Mouse (Mus musculus): ENCODE measurements at regions not wholly inside any gene's neighbourhood (a gene's known extent, or its start where the extent isn't known, plus 50 kb on each side); places are given as distances from the start of the nearest gene placed in this dataset.

- Histone ChIP-seq H3K36me3 (no peaks in the 10 kb centered on the region), H3K4me1 (replicated peaks) (peaks cover 5% of the 10 kb centered on the region; the same call in 1 of the 2 replicates), H3K27ac (no peak overlapping the region), H3K27me3 (no peaks in the 10 kb centered on the region), H3K4me2 (no peak overlapping the region), H3K9me3 (replicated peaks) (no peaks in the 10 kb centered on the region), H3K4me3 (no peak overlapping the region), H3K9ac (no peak overlapping the region)
- WGBS: 75% methylated on average over 6 of the region's 6 CpGs
- ATAC-seq (replicated peaks; ENCODE audit: insufficient number of reproducible peaks, insufficient read depth, low FRiP score, low read depth): no peak
These were observed 331.3 kb downstream of the Sorl1 start for GRCm38 (mm10) chr9:41792830-41793213.

- no peak for ATAC-seq (replicated peaks; ENCODE audit: insufficient number of reproducible peaks, insufficient read depth, low FRiP score, low read depth)
- Histone ChIP-seq H3K4me1 (replicated peaks) (peaks cover 5% of the 10 kb centered on the region; the same call in 1 of the 2 replicates), H3K36me3 (no peaks in the 10 kb centered on the region), H3K9ac (no peak overlapping the region), H3K4me2 (no peak overlapping the region), H3K27me3 (no peaks in the 10 kb centered on the region), H3K27ac (no peak overlapping the region), H3K9me3 (replicated peaks) (no peaks in the 10 kb centered on the region), H3K4me3 (no peak overlapping the region)
- 74% methylated on average over 4 of the region's 4 CpGs for WGBS
These were observed 331.8 kb downstream of the Sorl1 start for GRCm38 (mm10) chr9:41792173-41792829.

- Histone ChIP-seq H3K4me3 (no peak overlapping the region), H3K27me3 (no peaks in the 10 kb centered on the region), H3K27ac (no peak overlapping the region), H3K4me1 (replicated peaks) (peaks cover 5% of the 10 kb centered on the region; the same call in 1 of the 2 replicates), H3K9ac (no peak overlapping the region), H3K4me2 (no peak overlapping the region), H3K9me3 (replicated peaks) (no peaks in the 10 kb centered on the region), H3K36me3 (no peaks in the 10 kb centered on the region)
- no peak for ATAC-seq (replicated peaks; ENCODE audit: insufficient number of reproducible peaks, insufficient read depth, low FRiP score, low read depth)
- whole genome bisulfite sequencing: 77% methylated on average over 5 of the region's 5 CpGs
These were observed 332.5 kb downstream of the Sorl1 start for GRCm38 (mm10) chr9:41791501-41792172.

- WGBS: 43% methylated on average over 3 of the region's 3 CpGs
- no peak for ATAC-seq (replicated peaks; ENCODE audit: insufficient number of reproducible peaks, insufficient read depth, low FRiP score, low read depth)
- H3K27ac ChIP-seq: no peak overlapping the region
- H3K4me2 ChIP-seq: no peak overlapping the region
- H3K9me3 ChIP-seq (replicated peaks): 0 out of 2 replicates have a peak, but pooled peaks cover 5% of the 10 kb centered on the region
- peaks cover 4% of the 10 kb centered on the region; the same call in 1 of the 2 replicates for H3K4me1 ChIP-seq (replicated peaks)
- H3K9ac ChIP-seq: no peak overlapping the region
- no peaks in the 10 kb centered on the region for H3K27me3 ChIP-seq
- no peak overlapping the region for H3K4me3 ChIP-seq
- H3K36me3 ChIP-seq: no peaks in the 10 kb centered on the region
These were observed 339.0 kb downstream of the Sorl1 start for GRCm38 (mm10) chr9:41785131-41785530.

GRCm38 (mm10) chr9:41772281-41772902, 351.7 kb downstream of the Sorl1 start:
- WGBS: 88% methylated on average over 8 of the region's 8 CpGs
- Histone ChIP-seq H3K9me3 (replicated peaks) (no peaks in the 10 kb centered on the region), H3K4me3 (no peak overlapping the region), H3K9ac (no peak overlapping the region), H3K36me3 (no peaks in the 10 kb centered on the region), H3K4me2 (no peak overlapping the region), H3K27me3 (no peaks in the 10 kb centered on the region), H3K4me1 (replicated peaks) (no peaks in the 10 kb centered on the region), H3K27ac (no peak overlapping the region)
- no peak for ATAC-seq (replicated peaks; ENCODE audit: insufficient number of reproducible peaks, insufficient read depth, low FRiP score, low read depth)

GRCm38 (mm10) chr9:41771276-41771675, 352.8 kb downstream of the Sorl1 start:
- peaks cover 7% of the 10 kb centered on the region for H3K4me1 ChIP-seq (replicated peaks)
- no peaks in the 10 kb centered on the region for H3K9me3 ChIP-seq (replicated peaks)
- no peak overlapping the region for H3K27ac ChIP-seq
- H3K9ac ChIP-seq: no peak overlapping the region
- 55% methylated on average over 1 of the region's 1 CpGs for WGBS
- no peak overlapping the region for H3K4me3 ChIP-seq
- no peak overlapping the region for H3K4me2 ChIP-seq
- H3K36me3 ChIP-seq: no peaks in the 10 kb centered on the region
- ATAC-seq (replicated peaks; ENCODE audit: insufficient number of reproducible peaks, insufficient read depth, low FRiP score, low read depth): no peak
- no peaks in the 10 kb centered on the region for H3K27me3 ChIP-seq

- Histone ChIP-seq H3K9me3 (replicated peaks) (no peaks in the 10 kb centered on the region), H3K4me2 (no peak overlapping the region), H3K27ac (no peak overlapping the region), H3K4me1 (replicated peaks) (peaks cover 13% of the 10 kb centered on the region), H3K9ac (no peak overlapping the region), H3K4me3 (no peak overlapping the region), H3K36me3 (no peaks in the 10 kb centered on the region), H3K27me3 (no peaks in the 10 kb centered on the region)
- no peak for ATAC-seq (replicated peaks; ENCODE audit: insufficient number of reproducible peaks, insufficient read depth, low FRiP score, low read depth)
- 86% methylated on average over 3 of the region's 3 CpGs for WGBS
These were observed 355.8 kb downstream of the Sorl1 start for GRCm38 (mm10) chr9:41768316-41768715.

GRCm38 (mm10) chr9:41766533-41766920, 357.6 kb downstream of the Sorl1 start:
- Histone ChIP-seq H3K4me1 (replicated peaks) (peaks cover 14% of the 10 kb centered on the region), H3K36me3 (no peaks in the 10 kb centered on the region), H3K9me3 (replicated peaks) (no peaks in the 10 kb centered on the region), H3K4me2 (no peak overlapping the region), H3K9ac (no peak overlapping the region), H3K27me3 (no peaks in the 10 kb centered on the region), H3K27ac (peak overlapping the region; percentile 71), H3K4me3 (no peak overlapping the region)
- WGBS: 7% methylated on average over 4 of the region's 4 CpGs
- ATAC-seq (replicated peaks; ENCODE audit: insufficient number of reproducible peaks, insufficient read depth, low FRiP score, low read depth): peak; percentile 97

- peak overlapping the region; percentile 71 for H3K27ac ChIP-seq
These were observed 358.1 kb downstream of the Sorl1 start for GRCm38 (mm10) chr9:41765816-41766532.

GRCm38 (mm10) chr9:41761050-41761576, 363.0 kb downstream of the Sorl1 start:
- 29% methylated on average over 3 of the region's 3 CpGs for WGBS
- Histone ChIP-seq H3K4me3 (no peak overlapping the region), H3K36me3 (no peaks in the 10 kb centered on the region), H3K27me3 (no peaks in the 10 kb centered on the region), H3K9me3 (replicated peaks) (no peaks in the 10 kb centered on the region), H3K4me2 (no peak overlapping the region), H3K4me1 (replicated peaks) (peaks cover 9% of the 10 kb centered on the region), H3K27ac (no peak overlapping the region), H3K9ac (no peak overlapping the region)
- no peak for ATAC-seq (replicated peaks; ENCODE audit: insufficient number of reproducible peaks, insufficient read depth, low FRiP score, low read depth)

More at GRCm38 (mm10) chr9:41765816-41766532, 358.1 kb downstream of the Sorl1 start:
- 87% methylated on average over 6 of the region's 6 CpGs for WGBS
- Histone ChIP-seq H3K4me2 (no peak overlapping the region), H3K36me3 (no peaks in the 10 kb centered on the region), H3K4me3 (no peak overlapping the region), H3K27me3 (no peaks in the 10 kb centered on the region), H3K4me1 (replicated peaks) (peaks cover 17% of the 10 kb centered on the region), H3K9me3 (replicated peaks) (no peaks in the 10 kb centered on the region), H3K9ac (no peak overlapping the region)
- ATAC-seq (replicated peaks; ENCODE audit: insufficient number of reproducible peaks, insufficient read depth, low FRiP score, low read depth): 0 out of 2 replicates have a peak, but pooled peaks have one; percentile 23

- Histone ChIP-seq H3K36me3 (no peaks in the 10 kb centered on the region), H3K27ac (no peak overlapping the region), H3K4me3 (no peak overlapping the region), H3K9me3 (replicated peaks) (no peaks in the 10 kb centered on the region), H3K27me3 (no peaks in the 10 kb centered on the region), H3K4me1 (replicated peaks) (peaks cover 8% of the 10 kb centered on the region), H3K9ac (no peak overlapping the region), H3K4me2 (no peak overlapping the region)
- WGBS: 63% methylated on average over 6 of the region's 6 CpGs
- ATAC-seq (replicated peaks; ENCODE audit: insufficient number of reproducible peaks, insufficient read depth, low FRiP score, low read depth): no peak
These were observed 369.6 kb downstream of the Sorl1 start for GRCm38 (mm10) chr9:41754434-41755002.
